Mouse (Mus musculus) T-helper 1 cell (primary cell): Measurements from ENCODE around the gene Gucd1.
"Not testable (repeated sequence)": the region's sequence is repeated elsewhere in the genome, so short reads cannot be mapped to it uniquely, and the experiment has no call there.

Source experiments
- in situ Hi-C: fragments of 300-600 bp; cut with MboI, MseI; formaldehyde crosslinking; loops from one replicate; pipeline ENCODE4 v1.15.1; 2025; ENCODE audit warnings: high pct_unique_total_duplicates

Gucd1 gene

GRCm38 (mm10) chr10:75517758-75518143, at the start of gene Gucd1:
Gene Gucd1, minus strand, starts transcription at chr10:75517972.
- in situ Hi-C loops, result no loop called here

GRCm38 (mm10) chr10:75566765-75567164, 49.0 kb upstream of the Gucd1 start:
- in situ Hi-C loops, result not testable (repeated sequence)

GRCm38 (mm10) chr10:75566321-75566720, 48.5 kb upstream of the Gucd1 start:
- in situ Hi-C loops, result no loop called here

GRCm38 (mm10) chr10:75565906-75566305, 48.1 kb upstream of the Gucd1 start:
- in situ Hi-C loops, result no loop called here

- in situ Hi-C loops, result no loop called here
These were observed 47.7 kb upstream of the Gucd1 start for GRCm38 (mm10) chr10:75565436-75565835.

- in situ Hi-C loops, result no loop called here
These were observed 47.0 kb upstream of the Gucd1 start for GRCm38 (mm10) chr10:75564687-75565265.

- in situ Hi-C loops, result no loop called here
These were observed 44.8 kb upstream of the Gucd1 start for GRCm38 (mm10) chr10:75562596-75562995.

- in situ Hi-C loops, result no loop called here
These were observed 43.4 kb upstream of the Gucd1 start, which contains the start of gene Ggt1 for GRCm38 (mm10) chr10:75561071-75561654. Gene Ggt1, plus strand, starts transcription at chr10:75561604.

- in situ Hi-C loops, result no loop called here
These were observed 42.8 kb upstream of the Gucd1 start for GRCm38 (mm10) chr10:75560549-75560899.

- in situ Hi-C loops, result no loop called here
These were observed 42.1 kb upstream of the Gucd1 start, which contains the start of gene Lrrc75b for GRCm38 (mm10) chr10:75559676-75560548. Gene Lrrc75b, minus strand, starts transcription at chr10:75560330.

- in situ Hi-C loops, result no loop called here
These were observed 41.4 kb upstream of the Gucd1 start for GRCm38 (mm10) chr10:75559041-75559675.

- in situ Hi-C loops, result no loop called here
These were observed 40.7 kb upstream of the Gucd1 start for GRCm38 (mm10) chr10:75558515-75558914.

GRCm38 (mm10) chr10:75556026-75556425, 38.3 kb upstream of the Gucd1 start:
- in situ Hi-C loops, result no loop called here

- in situ Hi-C loops, result no loop called here
These were observed 37.8 kb upstream of the Gucd1 start for GRCm38 (mm10) chr10:75555557-75555956.

GRCm38 (mm10) chr10:75554090-75554489, 36.3 kb upstream of the Gucd1 start:
- in situ Hi-C loops, result no loop called here

- in situ Hi-C loops, result no loop called here
These were observed 35.1 kb upstream of the Gucd1 start for GRCm38 (mm10) chr10:75552701-75553450.

- in situ Hi-C loops, result no loop called here
These were observed 34.3 kb upstream of the Gucd1 start for GRCm38 (mm10) chr10:75552106-75552505.

- in situ Hi-C loops, result no loop called here
These were observed 33.4 kb upstream of the Gucd1 start for GRCm38 (mm10) chr10:75551175-75551574.

GRCm38 (mm10) chr10:75549886-75550285, 32.1 kb upstream of the Gucd1 start:
- in situ Hi-C loops, result no loop called here

GRCm38 (mm10) chr10:75548486-75548885, 30.7 kb upstream of the Gucd1 start:
- in situ Hi-C loops, result no loop called here

- in situ Hi-C loops, result no loop called here
These were observed 30.1 kb upstream of the Gucd1 start for GRCm38 (mm10) chr10:75547901-75548300.
